Mouse (Mus musculus) spleen, adult 2 months (tissue): ENCODE results near the gene Tfe3.

Experiments used
- CTCF ChIP-seq: fragments of 200-500 bp; IDR thresholded peaks from 2 replicates; pipeline ENCODE4 v1.5.1; 2011; ENCODE audit warnings: mild to moderate bottlenecking, inconsistent platforms; ENCODE audit not compliant: insufficient read depth, insufficient read length, insufficient replicate concordance; ENCODE audit errors: extremely low read depth
- POLR2A ChIP-seq: fragments of 200-500 bp; IDR thresholded peaks from 2 replicates; pipeline ENCODE4 v1.6.1; 2011; ENCODE audit warnings: low read depth, low read length, inconsistent platforms

- TF ChIP-seq CTCF (no peak), POLR2A (no peak)
These were observed 39.7 kb upstream of the Tfe3 start for GRCm38 (mm10) chrX:7722691-7723090.
